Mouse (Mus musculus) forebrain, embryonic 12.5 days (tissue): Measurements from ENCODE around the gene Plaur. TPM values are rescaled to one million over a fixed set of nuclear protein-coding genes. Genes with fewer than 3 reads are reported as not detected.

Source experiments
- ATAC-seq: fragments of 200-750 bp; cut with Nextera tagmentation; 2 replicates; pipeline ENCODE4 v1.8.0; 2017; ENCODE audit warnings: moderate TSS enrichment; ENCODE audit not compliant: low FRiP score
- H3K27ac ChIP-seq: fragments of 300-500 bp; sonication (generic); 2 replicates; pipeline ENCODE4 v1.5.1; 2016; ENCODE audit warnings: mild to moderate bottlenecking
- H3K27me3 ChIP-seq: fragments of 300-500 bp; sonication (generic); 2 replicates; pipeline ENCODE4 v1.6.1; 2016; ENCODE audit warnings: mild to moderate bottlenecking
- H3K36me3 ChIP-seq: fragments of 300-500 bp; sonication (generic); replicated peaks from 2 replicates; pipeline ENCODE4 v1.6.1; 2016; ENCODE audit warnings: mild to moderate bottlenecking
- H3K4me1 ChIP-seq: fragments of 300-500 bp; sonication (generic); 2 replicates; pipeline ENCODE4 v1.6.1; 2016
- H3K4me2 ChIP-seq: fragments of 300-500 bp; sonication (generic); 2 replicates; pipeline ENCODE4 v1.6.1; 2016; ENCODE audit warnings: mild to moderate bottlenecking, moderate library complexity
- H3K4me3 ChIP-seq: fragments of 300-500 bp; sonication (generic); replicated peaks from 2 replicates; pipeline ENCODE4 v1.5.1; 2016; ENCODE audit warnings: mild to moderate bottlenecking
- H3K9ac ChIP-seq: fragments of 300-500 bp; sonication (generic); 2 replicates; pipeline ENCODE4 v1.6.1; 2016; ENCODE audit warnings: mild to moderate bottlenecking
- H3K9me3 ChIP-seq: fragments of 300-500 bp; sonication (generic); 2 replicates; pipeline ENCODE4 v1.6.1; 2016
- WGBS: fragments of 180-500 bp; shearing (Covaris S2); methylation state at CpG from one replicate; pipeline ENCODE4 v1.1.7; 2016; 5-methylcytosine and 5-hydroxymethylcytosine counted together
- polyA plus RNA-seq: library from polyadenylated mRNA; unstranded; fragments of >200 nt; fragmentation: Nextera tagmentation; extraction: Ambion mirVana; gene quantifications from 2 replicates; pipeline ENCODE4 v1.2.1, GENCODE M21; 2016

Gene Plaur
- polyA plus RNA-seq = 1.0 and 1.2 TPM in 2 replicates

DNA sequence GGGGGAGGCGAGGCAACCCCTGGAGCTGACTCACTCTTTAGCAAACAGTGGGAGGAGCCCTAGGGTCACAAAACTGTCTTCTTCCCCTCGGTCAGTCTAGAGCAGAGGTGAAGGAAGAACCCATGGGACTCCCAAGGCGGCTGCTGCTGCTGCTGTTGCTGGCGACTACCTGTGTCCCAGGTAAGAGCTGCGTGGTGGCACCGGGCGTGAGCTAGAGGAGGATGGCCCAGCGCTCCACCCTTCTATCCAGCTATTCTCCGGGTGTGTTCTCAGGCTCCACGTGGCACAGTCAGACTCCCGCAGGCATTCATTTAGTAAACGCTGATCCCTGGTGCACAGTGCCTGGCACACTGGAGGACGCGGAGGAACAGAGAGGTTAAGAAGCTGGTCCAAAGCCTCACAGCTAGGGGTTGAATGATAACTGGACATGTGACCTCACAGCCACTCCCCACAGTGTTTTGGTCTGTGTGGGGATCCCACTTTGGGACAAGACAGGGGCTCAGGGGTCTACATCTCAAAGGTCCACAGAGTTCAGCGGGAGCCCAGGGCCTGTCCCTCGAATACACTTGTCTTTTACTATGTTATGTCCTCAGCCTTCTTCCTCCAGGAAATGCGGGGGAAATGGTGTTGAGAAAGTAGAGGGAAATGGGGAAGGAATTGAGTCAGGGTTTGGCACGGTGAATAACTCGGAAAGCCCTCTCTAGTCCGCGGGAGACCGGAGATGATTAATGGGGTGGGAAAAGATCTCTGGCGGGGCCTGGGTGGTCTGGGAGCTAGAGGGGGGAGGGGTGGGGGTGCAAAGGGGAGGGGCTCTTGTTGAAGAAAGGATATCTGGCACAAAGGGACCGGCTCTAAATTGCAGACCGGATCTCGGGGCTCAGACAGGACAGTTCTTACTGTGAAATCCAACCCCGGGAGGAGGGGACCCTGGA lies at the start of gene Plaur:
Plaur (plus strand) TSS at position 97 of the 932 bp plus-strand sequence.
- 10% methylated on average over 27 of the region's 27 CpGs for WGBS
- Histone ChIP-seq H3K36me3 (no peaks in the 10 kb centered on the region), H3K4me1 (peaks cover 9% of the 10 kb centered on the region; the same call in 1 of the 2 replicates), H3K4me2 (peak within 1 kb of the TSS; percentile 15), H3K9ac (no peak within 1 kb of the TSS), H3K27ac (no peak within 1 kb of the TSS), H3K9me3 (no peaks in the 10 kb centered on the region), H3K4me3 (no peak within 1 kb of the TSS), H3K27me3 (peaks cover 26% of the 10 kb centered on the region)
- no peak for ATAC-seq

DNA sequence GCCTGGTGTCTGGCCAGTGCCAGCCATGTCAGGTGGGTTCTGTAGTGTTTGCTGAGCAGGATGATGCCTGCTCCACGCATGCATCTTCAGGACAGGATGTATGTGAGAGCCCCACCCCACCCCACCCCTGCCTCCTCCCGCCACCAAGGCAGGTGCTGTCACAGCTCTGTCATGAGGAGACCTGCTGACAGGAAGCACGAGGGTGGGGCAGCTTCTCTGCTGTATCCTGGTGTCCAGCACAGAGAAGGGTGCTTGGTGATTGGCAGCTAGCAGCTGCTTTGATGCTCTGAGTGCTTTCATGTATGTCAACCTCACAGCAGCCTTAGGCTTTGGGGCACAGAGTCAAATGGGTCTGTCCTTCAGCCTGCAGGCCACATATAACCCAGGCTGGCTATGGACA lies 48.7 kb upstream of the Plaur start:
- Histone ChIP-seq H3K36me3 (peaks cover 31% of the 10 kb centered on the region), H3K9me3 (no peaks in the 10 kb centered on the region), H3K4me2 (no peak overlapping the region), H3K27me3 (no peaks in the 10 kb centered on the region), H3K4me1 (peaks cover 7% of the 10 kb centered on the region; the same call in 1 of the 2 replicates), H3K9ac (no peak overlapping the region), H3K4me3 (no peak overlapping the region), H3K27ac (no peak overlapping the region)
- ATAC-seq = no peak
- WGBS = 88% methylated on average over 3 of the region's 3 CpGs

DNA sequence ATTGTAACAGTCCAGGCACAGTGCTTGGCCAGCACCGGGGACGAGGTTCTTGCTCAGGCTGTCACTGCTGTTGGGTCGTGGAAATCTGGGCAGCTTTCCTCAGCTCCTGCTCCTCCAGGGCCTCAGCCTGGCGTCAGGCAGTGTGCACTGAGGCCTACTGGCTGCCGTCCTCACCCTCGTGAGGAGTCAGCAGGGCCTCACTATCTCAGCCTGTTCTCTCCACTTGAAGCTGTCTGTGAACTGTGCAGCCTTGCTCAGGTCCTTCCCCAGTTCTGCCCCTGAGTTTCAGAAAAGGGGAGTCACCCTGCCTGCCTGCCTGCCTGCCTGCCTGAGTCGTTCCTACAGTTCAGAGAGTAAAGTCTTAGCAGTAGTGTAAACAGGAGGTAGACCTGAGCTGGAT lies 47.0 kb upstream of the Plaur start:
- Histone ChIP-seq H3K4me2 (no peak overlapping the region), H3K9ac (no peak overlapping the region), H3K4me1 (peaks cover 20% of the 10 kb centered on the region), H3K27ac (no peak overlapping the region), H3K4me3 (no peak overlapping the region), H3K9me3 (no peaks in the 10 kb centered on the region), H3K27me3 (no peaks in the 10 kb centered on the region), H3K36me3 (peaks cover 30% of the 10 kb centered on the region)
- WGBS = 85% methylated on average over 7 of the region's 7 CpGs
- no peak for ATAC-seq

DNA sequence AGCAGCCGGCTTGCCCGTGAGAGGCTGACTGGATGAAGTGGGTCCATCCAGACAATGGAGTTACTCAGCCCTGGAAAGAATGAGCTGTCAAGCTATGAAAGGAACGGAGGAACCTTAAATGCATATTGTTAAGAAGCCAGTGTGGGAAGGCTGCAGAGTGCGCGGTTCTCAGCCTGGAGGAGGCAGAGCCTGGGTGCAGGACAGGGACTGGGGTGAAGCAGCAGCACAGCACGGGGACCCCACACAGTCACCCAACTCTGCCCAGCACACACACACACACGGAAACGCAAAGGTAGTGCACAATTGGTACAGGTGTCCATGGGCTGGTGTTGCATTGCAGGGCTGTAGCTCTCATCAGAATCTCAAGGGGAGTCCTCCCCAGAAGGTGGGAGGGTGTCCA lies 42.7 kb upstream of the Plaur start:
- H3K9me3 ChIP-seq = no peaks in the 10 kb centered on the region
- WGBS = 38% methylated on average over 8 of the region's 8 CpGs
- no peak overlapping the region for H3K9ac ChIP-seq
- peaks cover 24% of the 10 kb centered on the region for H3K4me1 ChIP-seq
- ATAC-seq = 0 out of 2 replicates have a peak, but pooled peaks have one; percentile 10
- H3K4me3 ChIP-seq = no peak overlapping the region
- H3K4me2 ChIP-seq = no peak overlapping the region
- peaks cover 34% of the 10 kb centered on the region for H3K36me3 ChIP-seq
- H3K27ac ChIP-seq = peak overlapping the region; percentile 50; the same call in 1 of the 2 replicates
- no peaks in the 10 kb centered on the region for H3K27me3 ChIP-seq

DNA sequence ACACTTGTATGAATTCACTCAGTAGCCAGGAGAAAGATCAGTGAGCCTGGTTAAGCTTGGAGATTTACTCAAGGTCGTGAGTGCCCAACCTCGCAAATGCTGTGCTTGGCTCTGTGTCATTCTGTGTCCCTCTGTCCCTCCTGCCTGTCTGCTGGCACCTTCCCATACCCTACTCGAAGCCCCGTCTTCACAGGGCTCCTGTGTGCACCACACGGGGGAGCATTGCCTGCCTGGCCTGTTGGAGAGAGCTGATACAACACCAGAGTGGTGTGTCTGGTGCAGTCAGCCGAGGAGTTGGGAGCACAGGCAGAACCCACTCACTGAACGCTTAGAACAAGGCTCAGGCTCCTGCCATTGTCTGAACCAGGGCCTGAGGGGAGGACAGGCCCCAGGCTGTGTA lies 40.6 kb upstream of the Plaur start:
- peaks cover 21% of the 10 kb centered on the region for H3K36me3 ChIP-seq
- 67% methylated on average over 7 of the region's 7 CpGs for WGBS
- no peak overlapping the region for H3K4me3 ChIP-seq
- no peak overlapping the region for H3K27ac ChIP-seq
- no peaks in the 10 kb centered on the region for H3K27me3 ChIP-seq
- no peaks in the 10 kb centered on the region for H3K9me3 ChIP-seq
- no peak for ATAC-seq
- H3K4me1 ChIP-seq = peaks cover 24% of the 10 kb centered on the region
- no peak overlapping the region for H3K9ac ChIP-seq
- H3K4me2 ChIP-seq = no peak overlapping the region

DNA sequence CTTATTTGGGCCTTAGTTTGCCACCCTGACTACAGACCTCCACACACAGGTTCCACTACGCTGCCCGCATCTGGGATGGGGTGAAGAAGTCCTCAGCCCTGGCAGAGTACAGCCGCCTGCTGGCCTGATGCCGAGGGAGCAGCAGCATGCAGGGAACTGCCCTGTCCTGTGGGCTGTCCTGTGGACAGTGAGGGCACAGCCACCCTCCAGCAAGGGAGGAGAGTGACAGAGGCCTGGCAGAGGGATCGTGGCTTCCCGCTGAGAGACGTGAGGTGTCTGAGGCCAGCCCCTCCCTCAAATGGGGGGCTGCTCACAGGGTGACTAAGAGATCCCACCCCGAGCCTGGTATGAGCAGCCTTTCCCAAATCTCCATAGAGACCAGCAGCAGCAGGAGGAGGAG lies 40.0 kb upstream of the Plaur start:
- H3K9me3 ChIP-seq = no peaks in the 10 kb centered on the region
- peaks cover 16% of the 10 kb centered on the region for H3K36me3 ChIP-seq
- ATAC-seq = no peak
- peaks cover 24% of the 10 kb centered on the region for H3K4me1 ChIP-seq
- no peak overlapping the region for H3K9ac ChIP-seq
- no peak overlapping the region for H3K4me2 ChIP-seq
- H3K4me3 ChIP-seq = no peak overlapping the region
- no peak overlapping the region for H3K27ac ChIP-seq
- 84% methylated on average over 8 of the region's 8 CpGs for WGBS
- no peaks in the 10 kb centered on the region for H3K27me3 ChIP-seq

DNA sequence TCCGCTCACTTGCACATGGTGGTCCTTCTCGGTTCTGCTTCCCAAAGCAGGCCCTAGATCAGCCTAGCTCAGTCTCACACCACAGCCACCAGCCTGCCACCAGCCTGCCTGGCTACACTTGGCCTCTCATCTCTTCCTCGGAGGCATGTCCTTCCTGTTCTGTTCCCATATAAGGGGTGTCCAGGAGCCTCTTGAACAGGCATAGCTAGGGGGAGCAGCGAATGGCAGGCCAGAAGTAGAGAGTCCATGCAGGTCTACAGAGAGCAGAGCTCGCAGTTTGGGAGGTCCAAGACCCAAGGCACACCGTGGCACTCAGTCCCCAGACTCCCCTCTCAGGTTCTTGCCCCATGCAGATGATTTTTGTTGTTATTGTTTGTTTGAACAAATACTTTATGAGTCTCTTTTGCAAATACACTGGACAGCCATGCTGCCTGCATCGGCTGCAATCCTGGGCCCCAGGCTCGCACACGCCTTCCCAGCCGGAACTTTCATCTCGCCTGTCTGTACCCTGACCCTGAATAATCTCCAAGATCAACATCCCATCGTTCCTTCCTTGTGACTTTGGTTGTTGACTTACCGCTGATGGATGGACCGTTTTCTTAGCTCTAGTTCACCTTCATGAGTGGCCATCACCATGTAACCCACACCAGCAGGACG lies 39.0 kb upstream of the Plaur start:
- no peak overlapping the region for H3K27ac ChIP-seq
- WGBS = 93% methylated on average over 15 of the region's 15 CpGs

DNA sequence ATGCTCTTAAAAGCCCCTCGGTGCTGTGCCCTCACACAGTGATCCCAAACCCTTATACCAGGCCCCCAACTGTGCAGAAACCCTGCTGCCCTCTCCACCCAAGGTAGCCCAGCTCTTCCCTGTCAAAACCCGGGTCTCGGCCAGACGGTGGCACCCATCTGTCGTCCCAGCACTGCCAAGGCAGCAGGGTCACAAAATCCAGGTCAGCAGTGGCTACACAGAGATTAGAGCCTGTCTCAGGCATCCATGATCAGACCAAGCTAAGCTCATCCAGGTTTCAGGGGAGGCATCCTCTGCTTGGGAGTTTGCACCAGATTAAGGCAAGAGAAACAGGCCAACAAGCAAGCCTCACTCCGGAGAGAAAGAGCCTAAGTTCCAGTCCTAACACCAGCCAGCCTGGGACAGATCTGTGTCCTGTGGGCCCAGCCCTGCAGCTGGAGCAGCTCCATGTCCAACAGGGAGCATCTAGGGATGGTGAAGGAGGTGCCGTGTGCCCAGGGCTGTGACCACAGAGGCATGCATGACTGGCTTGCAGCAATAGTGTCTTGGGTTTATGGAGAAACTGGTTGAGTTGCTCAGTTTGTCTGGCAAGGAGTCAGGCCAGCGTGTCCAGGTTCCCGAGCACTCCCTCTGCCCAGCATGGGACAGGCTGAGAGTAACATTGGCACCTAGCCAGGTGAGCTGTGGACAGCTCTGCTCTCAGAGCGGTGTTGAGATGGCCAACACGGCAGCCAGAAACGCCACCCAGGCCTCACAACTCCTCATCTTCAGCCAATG lies 38.1 kb upstream of the Plaur start:
- WGBS = 85% methylated on average over 12 of the region's 12 CpGs
- no peak overlapping the region for H3K4me2 ChIP-seq
- no peaks in the 10 kb centered on the region for H3K27me3 ChIP-seq
- peaks cover 14% of the 10 kb centered on the region for H3K4me1 ChIP-seq
- ATAC-seq = no peak
- H3K4me3 ChIP-seq = no peak overlapping the region
- no peak overlapping the region for H3K27ac ChIP-seq
- no peak overlapping the region for H3K9ac ChIP-seq
- H3K9me3 ChIP-seq = no peaks in the 10 kb centered on the region
- peaks cover 16% of the 10 kb centered on the region for H3K36me3 ChIP-seq

More for the DNA sequence above, 39.0 kb upstream of the Plaur start:
- H3K9ac ChIP-seq = no peak overlapping the region
- no peaks in the 10 kb centered on the region for H3K9me3 ChIP-seq
- H3K27me3 ChIP-seq = no peaks in the 10 kb centered on the region
- peaks cover 17% of the 10 kb centered on the region for H3K4me1 ChIP-seq
- peaks cover 16% of the 10 kb centered on the region for H3K36me3 ChIP-seq
- no peak overlapping the region for H3K4me2 ChIP-seq
- no peak overlapping the region for H3K4me3 ChIP-seq
- no peak for ATAC-seq

DNA sequence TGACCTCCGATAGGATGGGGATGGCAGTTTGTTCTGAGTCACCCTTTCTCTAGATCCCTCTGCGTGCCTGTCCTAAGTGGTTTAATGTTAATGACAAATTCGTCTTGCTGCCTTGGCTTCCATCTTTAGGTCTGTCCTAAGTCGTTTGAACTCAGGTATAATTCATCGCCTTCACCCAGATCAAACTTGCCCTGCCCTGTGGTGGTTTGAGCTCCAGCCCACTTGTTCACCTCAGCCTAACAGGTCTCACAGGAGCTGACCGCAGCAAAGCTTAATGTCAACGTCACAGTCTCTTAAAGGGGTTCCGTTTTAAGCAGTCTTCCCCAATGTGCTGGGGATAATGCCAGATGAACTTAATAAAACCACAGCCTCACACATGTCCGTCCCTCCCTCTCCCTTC lies 36.4 kb upstream of the Plaur start:
- H3K4me3 ChIP-seq = no peak overlapping the region
- 88% methylated on average over 9 of the region's 9 CpGs for WGBS
- no peak overlapping the region for H3K4me2 ChIP-seq
- no peaks in the 10 kb centered on the region for H3K27me3 ChIP-seq
- ATAC-seq = no peak
- H3K27ac ChIP-seq = no peak overlapping the region
- peaks cover 4% of the 10 kb centered on the region; the same call in 1 of the 2 replicates for H3K4me1 ChIP-seq
- H3K36me3 ChIP-seq = peaks cover 14% of the 10 kb centered on the region
- H3K9ac ChIP-seq = no peak overlapping the region
- H3K9me3 ChIP-seq = no peaks in the 10 kb centered on the region

DNA sequence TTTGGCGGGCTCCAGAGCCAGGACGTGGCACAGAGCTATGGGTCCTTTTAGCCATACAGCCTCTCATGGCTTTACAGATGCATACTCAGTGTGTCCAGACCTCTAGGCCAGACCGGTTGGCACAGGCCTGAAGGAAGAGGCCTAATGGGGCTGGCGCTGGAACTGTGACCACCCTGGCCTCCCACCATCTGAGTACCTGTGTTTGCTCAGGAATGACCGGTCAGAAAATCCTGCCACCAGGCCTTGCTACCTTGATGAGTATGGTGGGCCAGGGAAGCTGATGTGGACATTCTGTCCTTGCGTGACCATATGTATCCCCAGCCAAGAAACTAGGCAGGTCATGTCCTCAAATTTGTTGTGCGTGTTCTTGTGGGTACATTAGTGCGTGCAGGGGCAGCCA lies 35.1 kb upstream of the Plaur start:
- 96% methylated on average over 8 of the region's 8 CpGs for WGBS
- Histone ChIP-seq H3K36me3 (peaks cover 10% of the 10 kb centered on the region), H3K4me3 (no peak overlapping the region), H3K4me2 (no peak overlapping the region), H3K4me1 (no peaks in the 10 kb centered on the region; the same call in 1 of the 2 replicates), H3K27me3 (no peaks in the 10 kb centered on the region), H3K9ac (no peak overlapping the region), H3K9me3 (0 out of 2 replicates have a peak, but pooled peaks cover 2% of the 10 kb centered on the region), H3K27ac (no peak overlapping the region)
- ATAC-seq = no peak

DNA sequence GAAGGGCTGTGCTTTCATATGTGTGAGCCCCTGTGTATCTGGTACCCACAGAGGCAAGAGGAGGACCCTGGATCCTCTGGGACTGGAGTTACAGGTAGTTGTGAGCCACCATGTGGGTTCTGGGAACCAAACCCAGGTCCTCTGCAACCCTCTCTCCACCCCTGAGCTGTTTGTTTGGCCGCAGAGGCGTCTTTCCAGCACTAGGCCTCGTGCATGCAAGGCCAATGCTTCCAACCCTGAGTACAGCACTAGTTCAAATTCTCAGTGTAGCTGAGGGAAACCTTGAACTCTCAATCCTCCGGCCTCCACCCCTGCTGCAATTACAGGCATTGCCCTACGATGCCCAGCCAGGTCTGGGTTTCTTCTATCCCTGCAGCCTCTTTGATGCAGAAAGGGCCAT lies 33.6 kb upstream of the Plaur start:
- H3K4me2 ChIP-seq = no peak overlapping the region
- no peaks in the 10 kb centered on the region for H3K4me1 ChIP-seq
- H3K4me3 ChIP-seq = no peak overlapping the region
- 0 out of 2 replicates have a peak, but pooled peaks cover 2% of the 10 kb centered on the region for H3K36me3 ChIP-seq
- H3K27ac ChIP-seq = no peak overlapping the region
- H3K9ac ChIP-seq = no peak overlapping the region
- H3K27me3 ChIP-seq = peaks cover 8% of the 10 kb centered on the region; the same call in 1 of the 2 replicates
- no peak for ATAC-seq
- 89% methylated on average over 5 of the region's 5 CpGs for WGBS
- 0 out of 2 replicates have a peak, but pooled peaks cover 12% of the 10 kb centered on the region for H3K9me3 ChIP-seq
